Mouse (Mus musculus) heart, postnatal 0 days (tissue): ENCODE data around the gene Trp53bp2.

ENCODE experiments used
- CTCF ChIP-seq: IDR thresholded peaks from 2 replicates; pipeline ENCODE4 v1.5.1; 2016; ENCODE audit warnings: antibody characterized with exemption, control low read depth, low read depth
- EP300 ChIP-seq: IDR thresholded peaks from 2 replicates; pipeline ENCODE4 v1.6.1; 2016; ENCODE audit warnings: antibody characterized with exemption, low read depth

DNA sequence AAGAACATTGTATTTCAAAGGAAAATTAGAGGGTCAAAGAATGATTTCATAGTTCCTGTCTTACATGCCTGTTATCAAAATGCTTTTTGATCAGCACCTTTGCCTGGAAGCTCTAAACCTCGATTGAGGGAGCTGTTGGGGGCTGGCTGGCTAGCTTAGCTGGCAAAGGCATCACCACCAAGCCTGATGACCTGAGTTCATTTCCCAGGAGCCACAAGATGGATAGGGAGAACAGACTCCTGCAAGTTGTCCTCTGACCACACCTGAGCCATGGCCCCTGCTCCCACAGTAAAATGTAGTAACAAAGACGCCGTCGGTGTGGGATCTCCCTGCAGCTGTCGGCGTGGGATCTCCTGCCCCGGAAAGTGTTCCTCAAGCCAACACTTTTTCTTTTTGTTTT, 32.1 kb upstream of the Trp53bp2 start:
- TF ChIP-seq CTCF: no peak
- no peak for TF ChIP-seq EP300
